35 mouse cellular contexts compared by ENCODE assay signal in genomic region chr6:143768115-143768514, GRCm38 (mm10).
"Had no signal": no experiment of that assay in that cellular context is flagged by ENCODE, and none has a peak within 500 bp of the region (broad histone marks: within the 10 kb centered on the region; RNA-seq: fewer than 3 reads in every experiment).

No protein-coding gene starts in this region.

- H3K4me1 ChIP-seq: heart, embryonic 10.5 days; heart, embryonic 13.5 days; heart, embryonic 15.5 days; hindbrain, embryonic 10.5 days; hindbrain, embryonic 12.5 days; hindbrain, embryonic 13.5 days; hindbrain, embryonic 15.5 days; intestine, embryonic 15.5 days; kidney, embryonic 15.5 days had no signal

- H3K9me3 ChIP-seq: heart, embryonic 10.5 days; heart, embryonic 13.5 days; heart, embryonic 15.5 days; hindbrain, embryonic 12.5 days; intestine, embryonic 15.5 days; kidney, embryonic 15.5 days had no signal

- ATAC-seq: hindbrain, embryonic 16.5 days; hindbrain, postnatal 0 days; inflammation-experienced regulatory T-cells, adult 6 months; intestine, embryonic 15.5 days; intestine, embryonic 16.5 days; intestine, postnatal 0 days had no signal

- H3K36me3 ChIP-seq: heart, embryonic 10.5 days; heart, embryonic 13.5 days; heart, embryonic 15.5 days; hindbrain, embryonic 10.5 days; hindbrain, embryonic 12.5 days; hindbrain, embryonic 13.5 days; hindbrain, embryonic 15.5 days; intestine, embryonic 15.5 days; kidney, embryonic 15.5 days had no signal

- H3K9ac ChIP-seq: heart, embryonic 13.5 days; heart, embryonic 15.5 days; hindbrain, embryonic 12.5 days; hindbrain, embryonic 13.5 days; hindbrain, embryonic 14.5 days; hindbrain, embryonic 15.5 days; intestine, embryonic 15.5 days; kidney, embryonic 15.5 days had no signal

- H3K27ac ChIP-seq: heart, embryonic 10.5 days; heart, embryonic 13.5 days; heart, embryonic 15.5 days; hindbrain, embryonic 10.5 days; hindbrain, embryonic 12.5 days; hindbrain, embryonic 13.5 days; hindbrain, embryonic 14.5 days; hindbrain, embryonic 15.5 days; hindbrain, postnatal 0 days; intestine, embryonic 15.5 days; kidney, embryonic 15.5 days; kidney, postnatal 0 days; layer of hippocampus, adult 2 months; left cerebral cortex, adult 2 months had no signal

- DNase-seq: heart, postnatal 10 days; heart, postnatal 14 days; heart, postnatal 36 days; heart, postnatal 4 days; kidney, adult 11 months; kidney, adult 18-20 months; kidney, adult 2 months; kidney, adult 8-10 months; kidney, adult 9 months; kidney, postnatal 10 days; kidney, postnatal 14 days; kidney, postnatal 25 days; kidney, postnatal 36 days; kidney, postnatal 4 days; layer of hippocampus, adult 9-11 months; layer of hippocampus, postnatal 36 days had no signal

- H3K4me2 ChIP-seq: heart, embryonic 11.5 days; heart, embryonic 13.5 days; heart, embryonic 15.5 days; hindbrain, embryonic 12.5 days; hindbrain, embryonic 13.5 days; hindbrain, embryonic 14.5 days; hindbrain, embryonic 15.5 days; intestine, embryonic 15.5 days; kidney, embryonic 15.5 days had no signal

- H3K4me3 ChIP-seq: heart, embryonic 10.5 days; heart, embryonic 13.5 days; heart, embryonic 15.5 days; hindbrain, embryonic 10.5 days; hindbrain, embryonic 12.5 days; hindbrain, embryonic 13.5 days; hindbrain, embryonic 15.5 days; intestine, embryonic 15.5 days; kidney, embryonic 15.5 days; layer of hippocampus, adult 2 months; left cerebral cortex, adult 2 months had no signal

- H3K27me3 ChIP-seq: heart, embryonic 13.5 days; heart, embryonic 15.5 days; hindbrain, embryonic 12.5 days; hindbrain, embryonic 13.5 days; hindbrain, embryonic 15.5 days; intestine, embryonic 15.5 days; kidney, embryonic 15.5 days had no signal
